Comparison of ENCODE assay signal across 7 mouse cellular contexts in genomic region chr3:138064732-138065645, GRCm38 (mm10). TPM values are rescaled to one million over a fixed set of nuclear protein-coding genes. Genes with fewer than 3 reads are reported as not detected.
DNase-seq lines count a peak whose midpoint lies in the region; ATAC-seq and TF ChIP-seq lines count a peak whose summit lies in the region.

TSS of gene 1110002E22Rik (plus strand) at chr3:138065052.

- H3K4me3 ChIP-seq in gastrocnemius, adult 2 months = peak within 1 kb of the TSS; percentile 75
- no peak within 1 kb of the TSS for H3K4me3 ChIP-seq in hindbrain, embryonic 13.5 days

- no peak within 1 kb of the TSS for H3K9ac ChIP-seq in hindbrain, embryonic 13.5 days

- ATAC-seq in hindbrain, embryonic 13.5 days (ENCODE audit: low FRiP score) = 0 out of 2 replicates have a peak, but pooled peaks have one; percentile 29

- TF ChIP-seq CTCF in gastrocnemius, adult 2 months (IDR thresholded peaks at IDR 0.05) = no peak

- H3K4me1 ChIP-seq in hindbrain, embryonic 13.5 days (replicated peaks) = peaks cover 33% of the 10 kb centered on the region

- no peaks in the 10 kb centered on the region for H3K36me3 ChIP-seq in hindbrain, embryonic 13.5 days

- peak; percentile 40 for DNase-seq in retina, postnatal 1 day
- DNase-seq in retina, embryonic 14.5 days (ENCODE audit: low spot score) = no peak
- peak; percentile 66 for DNase-seq in gastrocnemius, adult 2 months
- DNase-seq in telencephalon, adult 2 months (ENCODE audit: low read depth, low spot score) = peak; percentile 73
- no peak for DNase-seq in lung, postnatal 4 days
- no peak for DNase-seq in spleen, postnatal 4 days (ENCODE audit: low spot score in 2 of 2)

- H3K9me3 ChIP-seq in hindbrain, embryonic 13.5 days = no peaks in the 10 kb centered on the region

- WGBS in hindbrain, embryonic 13.5 days = 70% methylated on average over 33 of the region's 33 CpGs

- H3K27me3 ChIP-seq in hindbrain, embryonic 13.5 days = peaks cover 2% of the 10 kb centered on the region; the same call in 1 of the 2 replicates

- H3K4me2 ChIP-seq in hindbrain, embryonic 13.5 days = peak within 1 kb of the TSS; percentile 6; the same call in 1 of the 2 replicates

- intact Hi-C loops in gastrocnemius, adult 2 months (cut with DNase I) = no loop called here

- peak within 1 kb of the TSS; percentile 97 for H3K27ac ChIP-seq in gastrocnemius, adult 2 months
- no peak within 1 kb of the TSS for H3K27ac ChIP-seq in hindbrain, embryonic 13.5 days

RNA-seq across cellular contexts. Expression of gene 1110002E22Rik, which starts in this region (rescaled TPM):
- total RNA-seq in gastrocnemius, adult 2 months (2021) = 100 to 1,000 TPM; 120 to 128 TPM
- polyA plus RNA-seq in hindbrain, embryonic 13.5 days (2015; fragmentation: Nextera tagmentation; extraction: Ambion mirVana) = 0.12 and 0.18 TPM in 2 replicates

Comparison
In these comparisons a context has a peak if more than half of its experiments do, and no peak if none do; other contexts are left out.
1. DNase-seq: peak in retina, postnatal 1 day (single experiment), gastrocnemius, adult 2 months (single experiment) and telencephalon, adult 2 months (single experiment); none in retina, embryonic 14.5 days (single experiment), lung, postnatal 4 days (0 of 2) and spleen, postnatal 4 days (0 of 2).
2. Peak in ATAC-seq and H3K4me2 ChIP-seq in hindbrain, embryonic 13.5 days; RNA of the gene not detected or under 1 TPM.